Mouse (Mus musculus): ENCODE data around the gene Vsir.

The Vsir gene

GRCm38 (mm10) chr10:60354003-60354325, 7.3 kb downstream of the Vsir start:
- DNase-seq = no peak

- DNase-seq = no peak
These were observed 8.4 kb downstream of the Vsir start for GRCm38 (mm10) chr10:60354881-60355677.

GRCm38 (mm10) chr10:60357441-60357840, 10.8 kb downstream of the Vsir start:
- no peak for DNase-seq

GRCm38 (mm10) chr10:60357901-60358300, 11.2 kb downstream of the Vsir start:
- DNase-seq = no peak

GRCm38 (mm10) chr10:60358776-60359175, 12.1 kb downstream of the Vsir start:
- DNase-seq = no peak

GRCm38 (mm10) chr10:60361615-60362309, 15.1 kb downstream of the Vsir start:
- no peak for DNase-seq

- no peak for DNase-seq
These were observed 15.6 kb downstream of the Vsir start for GRCm38 (mm10) chr10:60362310-60362628.

- DNase-seq = no peak
These were observed 16.8 kb downstream of the Vsir start for GRCm38 (mm10) chr10:60363426-60363825.

- DNase-seq = no peak
These were observed 20.5 kb downstream of the Vsir start for GRCm38 (mm10) chr10:60367145-60367544.

GRCm38 (mm10) chr10:60367904-60368303, 21.3 kb downstream of the Vsir start:
- DNase-seq = no peak

- DNase-seq = no peak
These were observed 22.8 kb downstream of the Vsir start for GRCm38 (mm10) chr10:60369405-60369804.

GRCm38 (mm10) chr10:60370098-60370497, 23.4 kb downstream of the Vsir start:
- no peak for DNase-seq

GRCm38 (mm10) chr10:60370601-60371061, 24.0 kb downstream of the Vsir start:
- no peak for DNase-seq

GRCm38 (mm10) chr10:60371596-60372386, 25.1 kb downstream of the Vsir start:
- DNase-seq = no peak

GRCm38 (mm10) chr10:60373543-60373936, 26.9 kb downstream of the Vsir start:
- no peak for DNase-seq

GRCm38 (mm10) chr10:60373937-60374578, 27.4 kb downstream of the Vsir start:
- DNase-seq = peak; percentile 50 to 63

GRCm38 (mm10) chr10:60376704-60377103, 30.1 kb downstream of the Vsir start:
- DNase-seq = no peak

GRCm38 (mm10) chr10:60379419-60379957, 32.8 kb downstream of the Vsir start:
- DNase-seq = no peak

- DNase-seq = no peak
These were observed 33.6 kb downstream of the Vsir start for GRCm38 (mm10) chr10:60380229-60380628.

- DNase-seq = no peak
These were observed 34.7 kb downstream of the Vsir start for GRCm38 (mm10) chr10:60381142-60381925.

GRCm38 (mm10) chr10:60388332-60388731, 41.7 kb downstream of the Vsir start:
- no peak for DNase-seq

- DNase-seq = peak in 1 of 2 experiments; percentile 13
These were observed 42.8 kb downstream of the Vsir start for GRCm38 (mm10) chr10:60389447-60389865.

Data from kidney, adult 8-10 months (tissue).